Mouse (Mus musculus) ovary, adult 18-20 months (tissue): ENCODE data around the gene Adgrf5.

Experiments
- DNase-seq: peaks from one replicate; pipeline ENCODE4 v3.0.0; 2022; ENCODE audit warnings: low spot score, mixed read lengths

Gene Adgrf5

GRCm38 (mm10) chr17:43378703-43379102 is 18.5 kb downstream of the Adgrf5 start:
- no peak for DNase-seq

GRCm38 (mm10) chr17:43386331-43386730 is 26.1 kb downstream of the Adgrf5 start:
- DNase-seq = no peak

DNA sequence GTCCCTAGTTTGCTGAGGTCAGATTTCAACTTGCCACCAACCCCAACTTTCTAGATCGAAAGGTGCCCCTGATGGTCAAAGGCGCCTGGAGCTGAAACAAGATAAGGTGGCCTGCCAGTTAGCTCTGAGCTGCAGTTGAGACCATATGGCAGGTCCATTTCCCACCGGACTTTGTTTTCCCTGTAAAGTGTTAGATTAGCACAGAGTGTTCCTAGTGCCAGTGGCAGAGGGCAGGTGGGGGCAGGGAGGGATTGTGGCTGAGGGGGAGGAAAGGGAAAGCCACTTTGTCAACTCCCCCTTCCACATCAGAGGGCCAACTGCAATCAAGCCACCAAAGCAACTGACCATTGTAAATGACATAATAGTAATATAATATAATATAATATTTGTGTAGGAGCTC is 26.9 kb downstream of the Adgrf5 start:
- no peak for DNase-seq

DNA sequence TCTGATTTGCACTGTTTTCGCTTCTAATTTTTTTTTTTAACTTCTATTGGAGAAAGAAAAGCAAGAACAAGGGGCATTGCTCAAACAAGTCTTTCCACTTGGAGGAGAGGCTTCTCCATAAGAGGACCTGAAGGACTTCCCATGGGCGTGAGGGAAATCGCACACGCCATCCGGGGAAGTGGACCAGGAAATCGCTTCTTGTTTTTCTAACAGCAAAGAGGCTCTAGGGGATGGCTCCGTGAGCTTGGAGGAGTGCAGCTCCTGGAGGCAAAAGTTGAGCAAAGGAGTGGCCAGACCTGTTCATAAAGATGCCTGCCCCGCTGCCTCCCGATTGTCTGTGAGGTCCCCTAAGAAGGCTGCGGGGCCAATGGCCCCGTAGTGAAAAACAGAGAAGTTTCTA is 29.0 kb downstream of the Adgrf5 start:
- DNase-seq = no peak

DNA sequence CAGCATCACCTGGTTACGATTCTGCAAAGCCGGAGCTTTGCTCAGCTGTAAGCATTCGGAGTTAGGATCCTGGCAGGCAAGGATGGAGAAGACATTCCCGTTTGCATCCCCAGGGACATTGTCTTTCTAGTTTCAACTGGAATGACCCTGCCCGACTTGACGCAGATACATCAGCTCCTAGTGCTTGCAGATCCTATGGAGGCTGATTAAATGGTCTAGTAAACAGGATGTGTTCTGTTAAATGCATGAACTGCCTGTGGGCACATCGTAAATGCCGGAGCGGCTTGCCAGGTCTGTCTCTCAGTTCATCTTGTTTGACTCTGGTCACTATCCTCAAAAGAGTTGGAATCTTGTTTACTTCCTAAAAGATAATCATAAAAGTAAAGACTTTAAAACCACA is 31.9 kb downstream of the Adgrf5 start:
- no peak for DNase-seq

- DNase-seq = no peak
These were observed 33.4 kb downstream of the Adgrf5 start for GRCm38 (mm10) chr17:43393669-43394068.

DNA sequence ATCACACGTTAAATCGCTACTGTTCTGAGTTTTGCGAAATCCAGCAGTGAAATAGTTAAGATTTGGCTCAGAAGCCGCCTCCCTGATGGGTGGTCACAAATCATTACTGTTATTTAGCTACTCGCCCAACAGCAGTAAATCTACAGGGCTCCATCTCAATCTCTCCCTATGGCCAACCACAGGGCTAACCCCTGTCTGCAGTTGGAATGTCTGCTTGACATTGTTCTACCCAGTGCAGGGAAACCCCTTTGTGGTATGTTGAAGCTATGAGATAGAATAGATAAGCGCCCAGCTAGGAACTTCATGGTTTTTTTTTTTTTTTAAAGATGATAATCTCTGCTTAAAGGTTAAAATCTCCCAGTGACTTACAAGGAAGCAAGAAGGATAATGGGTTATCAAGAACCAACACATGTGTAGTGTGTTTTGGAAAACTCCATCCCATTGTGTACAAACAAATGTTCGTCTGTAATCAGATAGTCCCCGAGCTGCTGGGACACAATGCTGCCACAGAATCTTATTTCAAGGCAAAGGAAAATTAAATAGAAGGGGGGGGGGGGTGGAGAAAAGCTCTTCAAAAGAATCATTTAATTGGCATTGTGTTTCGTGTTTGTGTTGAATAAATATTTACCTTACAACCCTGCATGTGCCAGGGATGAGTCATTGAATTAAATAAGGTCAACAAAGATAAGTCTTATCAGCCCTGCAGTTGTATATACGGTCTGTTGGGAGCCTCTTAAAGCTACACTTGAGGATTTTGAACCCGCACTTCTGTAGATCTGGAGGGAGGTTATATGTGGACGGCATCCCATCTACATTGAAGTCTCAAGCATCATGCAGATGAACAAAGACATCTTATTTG is 35.4 kb downstream of the Adgrf5 start:
- no peak for DNase-seq

GRCm38 (mm10) chr17:43398612-43399011 is 38.4 kb downstream of the Adgrf5 start:
- DNase-seq = no peak

DNA sequence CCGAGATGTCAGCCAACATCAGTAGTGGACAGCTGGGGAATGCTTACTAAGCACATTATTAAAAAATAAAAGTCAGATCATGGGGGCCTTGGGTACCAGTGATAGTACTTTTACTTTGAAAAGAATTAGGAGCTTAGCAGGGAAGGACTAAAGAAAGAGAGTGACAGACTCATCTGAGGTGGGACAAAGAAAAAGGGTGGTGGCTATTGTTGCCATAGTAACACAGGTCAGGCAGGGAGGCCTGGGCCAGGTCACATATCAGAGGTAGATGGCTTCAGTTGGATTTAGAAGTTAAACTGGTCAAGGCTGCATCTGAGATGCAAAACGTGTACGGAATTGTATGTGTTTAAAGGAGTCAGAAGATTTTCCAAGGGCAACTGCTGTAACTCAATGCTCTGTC is 38.9 kb downstream of the Adgrf5 start:
- DNase-seq = no peak

GRCm38 (mm10) chr17:43400483-43400882 is 40.2 kb downstream of the Adgrf5 start:
- no peak for DNase-seq

DNA sequence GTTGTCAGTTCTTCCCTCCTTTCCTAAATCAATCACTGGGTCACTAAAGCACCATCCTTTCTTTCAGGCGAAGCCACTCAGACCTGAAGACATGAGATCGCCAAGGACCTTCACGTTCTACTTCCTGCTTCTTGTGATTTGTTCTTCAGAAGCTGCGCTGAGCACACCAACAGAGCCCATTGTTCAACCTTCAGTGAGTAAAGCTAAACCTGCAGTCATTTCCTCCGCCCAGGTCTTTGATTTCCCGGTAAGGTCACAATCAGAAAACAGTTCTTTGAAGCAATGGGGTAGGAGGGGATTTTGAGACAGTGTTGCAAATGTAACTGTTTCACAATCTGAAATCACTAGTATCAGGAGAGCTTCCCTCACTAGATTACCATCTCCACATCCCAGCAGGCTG is 43.6 kb downstream of the Adgrf5 start:
- DNase-seq = no peak

DNA sequence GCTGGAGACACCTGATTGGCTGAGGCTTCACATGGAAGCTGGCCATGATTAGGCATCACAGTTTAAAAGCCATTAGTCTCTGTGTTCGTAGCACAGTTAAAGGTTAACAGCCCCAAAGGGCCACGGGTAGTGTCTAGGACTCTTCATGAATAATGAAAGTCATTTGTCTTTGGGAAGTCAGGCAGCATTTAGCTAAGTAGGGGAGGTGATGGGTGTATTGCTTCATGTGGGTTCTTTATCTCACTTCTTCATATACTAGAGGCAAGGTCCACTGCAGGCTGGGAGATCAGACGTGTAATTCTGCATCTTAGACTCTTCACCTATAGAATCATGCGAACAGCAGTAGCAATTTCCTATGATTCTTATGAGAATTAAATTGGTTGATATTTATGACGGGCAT is 44.2 kb downstream of the Adgrf5 start:
- no peak for DNase-seq

GRCm38 (mm10) chr17:43406321-43406720 is 46.1 kb downstream of the Adgrf5 start:
- no peak for DNase-seq

DNA sequence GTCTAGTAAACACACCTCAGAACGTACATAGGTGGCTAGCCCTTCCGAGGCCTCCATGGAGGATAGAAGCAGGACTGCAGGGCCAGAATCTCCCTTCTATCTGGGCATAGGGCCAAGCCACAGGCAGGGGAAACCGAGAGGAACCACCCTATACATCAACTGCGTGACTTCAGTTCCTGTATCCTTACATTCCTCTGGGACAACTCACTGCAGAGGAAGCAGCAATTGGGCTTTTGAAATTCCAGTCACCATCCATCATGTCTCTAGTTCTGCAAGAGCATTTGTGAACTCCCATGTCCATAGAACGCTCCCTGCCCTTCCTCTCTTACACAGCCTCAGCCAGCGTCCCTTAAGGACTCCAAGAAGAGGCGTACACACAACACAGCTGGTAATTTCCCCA is 47.3 kb downstream of the Adgrf5 start:
- DNase-seq = no peak

GRCm38 (mm10) chr17:43413182-43413581 is 52.9 kb downstream of the Adgrf5 start:
- DNase-seq = no peak

DNA sequence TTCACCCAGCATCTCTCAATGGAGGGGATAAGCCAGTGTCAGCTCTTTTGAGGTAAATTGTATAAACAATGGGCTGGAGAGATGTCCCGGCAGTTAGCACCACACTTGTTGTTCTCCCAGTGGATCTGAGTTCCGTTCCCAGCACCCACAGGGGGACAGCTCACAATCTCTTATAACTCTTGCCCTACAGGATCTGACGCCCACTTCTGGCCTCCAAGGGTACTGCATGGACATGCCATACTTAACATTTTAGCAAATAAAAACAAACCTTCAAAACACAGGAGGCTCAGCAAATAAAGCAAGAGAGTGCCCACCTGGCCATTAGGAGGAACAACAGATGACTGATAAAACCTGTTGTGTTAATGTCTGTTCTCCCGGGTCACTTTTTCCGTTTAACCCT is 59.0 kb downstream of the Adgrf5 start:
- no peak for DNase-seq

DNA sequence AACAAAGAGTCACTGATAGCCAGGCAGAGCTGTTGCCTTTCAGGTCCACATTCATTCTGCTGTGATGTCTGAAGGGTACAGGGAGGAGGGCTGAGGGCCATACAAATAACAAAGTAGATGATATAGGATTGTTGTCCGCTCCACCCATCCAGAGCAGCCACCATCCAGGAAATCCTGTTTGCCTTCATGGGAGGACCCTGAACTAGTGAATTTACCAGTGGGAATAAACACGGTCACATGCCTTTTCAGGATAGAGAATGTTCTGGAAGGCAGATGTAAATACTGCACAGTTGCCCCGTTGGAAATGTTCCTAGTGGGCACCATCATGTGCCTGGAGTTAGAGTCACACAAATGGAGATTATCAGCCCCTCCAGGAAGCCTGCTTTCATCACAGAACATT is 60.1 kb downstream of the Adgrf5 start:
- no peak for DNase-seq

DNA sequence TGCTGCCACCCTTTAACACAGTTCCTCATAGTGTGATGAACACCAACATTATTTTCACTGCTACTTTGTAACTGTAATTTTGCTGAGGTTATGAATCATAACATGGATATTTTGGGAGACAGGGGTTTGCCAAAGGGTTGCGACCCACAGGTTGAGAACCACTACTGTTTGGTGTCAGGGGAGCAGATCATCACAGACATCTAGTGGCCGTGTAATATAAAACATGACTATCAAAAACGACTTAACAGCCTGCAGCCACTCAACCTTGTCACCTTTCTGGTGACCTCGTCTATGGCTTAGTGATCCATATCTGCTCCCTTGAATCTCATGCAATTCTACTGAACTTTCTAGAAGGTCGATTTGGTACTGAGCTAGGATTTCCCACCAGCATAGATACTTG is 63.7 kb downstream of the Adgrf5 start:
- no peak for DNase-seq

DNA sequence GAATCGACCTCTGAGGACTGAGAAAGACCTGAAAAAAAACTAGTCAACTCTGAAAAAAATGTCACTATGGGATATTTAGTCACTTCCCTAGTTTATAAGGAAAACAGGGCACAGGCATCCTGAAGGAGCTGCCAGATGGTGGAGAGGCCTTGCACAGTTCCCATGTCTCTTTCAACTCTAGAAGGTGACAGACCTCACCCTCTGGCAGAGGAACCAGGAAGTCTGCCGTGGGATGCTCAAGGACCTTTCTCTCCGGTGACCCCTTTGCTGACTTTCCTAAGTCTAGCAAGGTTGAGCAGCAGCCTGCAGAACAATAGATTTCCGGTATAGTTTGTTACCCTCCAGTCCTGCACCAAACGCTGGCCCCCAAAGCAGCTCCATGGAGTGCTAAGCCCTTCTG is 71.4 kb downstream of the Adgrf5 start:
- DNase-seq = no peak

- no peak for DNase-seq
These were observed 74.2 kb downstream of the Adgrf5 start for GRCm38 (mm10) chr17:43434485-43434884.

- no peak for DNase-seq
These were observed 91.0 kb downstream of the Adgrf5 start for GRCm38 (mm10) chr17:43451216-43451615.

- DNase-seq = peak; percentile 26
These were observed 98.3 kb downstream of the Adgrf5 start for GRCm38 (mm10) chr17:43458598-43458997.

- DNase-seq = no peak
These were observed 99.5 kb downstream of the Adgrf5 start for GRCm38 (mm10) chr17:43459737-43460230.
